Mouse (Mus musculus): ENCODE measurements around the gene Slc22a12.
A peak's percentile ranks its signal among the peaks of the same experiment; 100 is the strongest.

The Slc22a12 gene

GRCm38 (mm10) chr19:6516153-6516552 is 26.7 kb downstream of the Slc22a12 start:
- no peak for ATAC-seq (ENCODE audit: low TSS enrichment)

DNA sequence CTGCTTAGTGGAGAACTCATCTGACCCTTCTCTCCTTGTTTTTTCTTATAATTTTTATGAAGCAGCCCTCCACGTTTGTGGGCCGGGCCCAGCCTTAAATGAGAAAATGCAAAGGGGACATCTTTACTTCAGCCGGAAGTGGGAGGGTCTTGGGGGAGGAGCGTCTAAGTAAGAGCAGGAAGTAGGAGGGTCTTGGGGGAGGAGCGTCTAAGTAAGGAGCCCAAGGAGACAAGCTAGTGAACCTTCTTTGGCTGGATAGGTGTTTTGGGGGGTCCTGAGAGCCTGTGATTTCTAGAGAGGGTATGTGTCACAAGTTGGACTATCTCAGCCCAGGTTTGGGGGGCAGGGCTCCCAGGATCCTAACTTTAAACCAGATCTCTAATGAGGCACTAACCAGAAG is 27.4 kb downstream of the Slc22a12 start:
- no peak for ATAC-seq (ENCODE audit: low TSS enrichment)

DNA sequence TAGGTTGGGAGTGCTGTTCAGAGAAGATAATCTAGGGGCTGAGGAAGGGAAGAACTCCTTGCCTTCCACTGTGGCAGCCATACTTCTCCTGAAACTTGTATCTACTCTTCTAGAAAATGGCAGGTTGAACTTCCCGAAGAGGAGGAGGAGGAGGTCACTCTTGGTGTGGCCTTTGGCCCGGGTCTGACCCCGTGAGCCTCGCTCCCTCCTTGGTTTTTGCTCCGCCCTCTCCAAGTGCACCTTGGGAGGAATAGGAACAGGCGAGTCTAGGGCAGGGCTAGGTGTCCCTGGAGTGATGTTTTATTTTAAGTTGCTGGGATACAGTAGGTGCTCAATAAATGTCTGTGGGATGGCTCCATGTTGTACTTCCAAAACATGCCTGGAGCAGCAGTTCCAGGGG is 27.9 kb downstream of the Slc22a12 start:
- ATAC-seq (ENCODE audit: low TSS enrichment), result no peak

- no peak for ATAC-seq (ENCODE audit: low TSS enrichment)
These were observed 29.3 kb downstream of the Slc22a12 start for GRCm38 (mm10) chr19:6513389-6514139.

DNA sequence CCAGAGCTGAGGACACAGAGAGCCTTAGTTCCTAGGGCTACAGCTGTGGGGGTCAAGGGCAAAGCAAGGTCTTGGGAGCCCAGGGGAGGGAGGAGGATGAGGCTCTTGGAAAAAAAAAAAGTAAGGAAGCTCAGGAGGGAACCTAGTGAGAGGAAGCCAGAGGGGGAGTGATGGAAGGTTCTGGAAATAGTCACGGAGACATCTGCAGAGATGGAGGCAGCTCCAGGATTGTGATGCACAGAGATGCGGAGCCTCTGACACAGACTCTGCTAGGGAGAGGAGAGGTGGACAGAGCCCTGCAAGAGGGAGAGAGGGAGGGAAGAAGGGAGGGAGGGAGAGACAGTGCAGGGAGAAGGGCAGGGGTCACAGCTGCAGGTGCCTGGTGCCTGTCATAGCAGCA is 32.3 kb downstream of the Slc22a12 start:
- ATAC-seq (ENCODE audit: low TSS enrichment), result peak; percentile 40

DNA sequence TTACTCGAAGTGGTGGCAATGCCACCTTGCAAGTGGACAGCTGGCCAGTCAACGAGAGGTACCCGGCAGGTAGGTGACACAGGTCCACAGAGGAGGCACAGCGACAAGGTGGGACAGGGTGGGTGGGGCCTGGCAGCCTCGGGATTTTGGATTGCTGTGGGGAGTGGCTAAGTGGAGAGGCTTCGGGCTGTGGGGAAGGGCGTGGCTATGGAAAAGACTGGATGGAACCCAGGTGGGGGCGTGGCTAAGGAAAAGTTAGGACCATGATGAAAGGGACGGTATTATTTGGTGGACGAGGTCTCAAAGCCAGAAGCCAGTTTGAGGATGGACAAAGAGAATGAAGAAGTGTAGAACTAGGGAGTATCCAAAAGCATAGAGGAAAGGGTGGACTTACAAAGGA is 33.0 kb downstream of the Slc22a12 start:
- no peak for ATAC-seq (ENCODE audit: low TSS enrichment)

DNA sequence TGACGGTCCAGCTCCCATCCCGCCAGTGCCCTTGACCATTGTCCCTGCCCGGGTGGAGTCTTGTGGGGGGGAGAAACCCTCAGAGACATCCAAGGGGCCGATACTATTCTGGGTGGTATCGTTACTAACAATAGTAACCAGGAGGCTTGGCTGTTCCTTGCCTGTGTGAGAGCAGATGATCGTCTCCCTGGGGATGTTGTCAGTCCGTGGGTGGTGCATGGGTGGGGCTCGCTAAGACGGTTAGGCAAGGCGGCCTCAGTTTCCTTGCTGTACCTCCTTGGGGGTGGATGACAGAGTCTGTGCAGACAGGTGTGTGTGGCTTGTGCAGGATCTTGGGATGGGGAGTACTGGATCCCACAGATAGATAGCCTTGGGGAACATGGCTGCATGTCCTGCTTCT is 35.4 kb downstream of the Slc22a12 start:
- ATAC-seq (ENCODE audit: low TSS enrichment), result 0 out of 2 replicates have a peak, but pooled peaks have one; percentile 4

DNA sequence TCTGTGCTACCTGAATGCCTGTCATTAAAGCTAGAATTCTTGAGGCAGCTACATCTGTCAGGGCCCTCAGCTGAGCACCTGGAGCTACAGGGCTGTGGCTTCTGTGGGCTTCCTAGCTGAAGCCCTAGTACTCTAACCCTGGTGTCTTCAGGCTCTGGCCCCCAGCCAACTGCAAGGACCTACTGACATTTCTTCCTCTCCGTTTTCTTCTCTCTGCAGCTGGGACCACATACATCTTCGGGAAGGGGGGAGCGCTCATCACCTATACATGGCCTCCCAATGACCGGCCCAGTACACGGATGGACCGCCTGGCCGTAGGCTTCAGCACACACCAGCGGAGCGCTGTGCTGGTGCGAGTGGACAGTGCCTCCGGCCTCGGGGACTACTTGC is 38.2 kb downstream of the Slc22a12 start:
- no peak for ATAC-seq (ENCODE audit: low TSS enrichment)

- ATAC-seq (ENCODE audit: low TSS enrichment), result peak; percentile 32
These were observed 38.7 kb downstream of the Slc22a12 start for GRCm38 (mm10) chr19:6503926-6504655.

DNA sequence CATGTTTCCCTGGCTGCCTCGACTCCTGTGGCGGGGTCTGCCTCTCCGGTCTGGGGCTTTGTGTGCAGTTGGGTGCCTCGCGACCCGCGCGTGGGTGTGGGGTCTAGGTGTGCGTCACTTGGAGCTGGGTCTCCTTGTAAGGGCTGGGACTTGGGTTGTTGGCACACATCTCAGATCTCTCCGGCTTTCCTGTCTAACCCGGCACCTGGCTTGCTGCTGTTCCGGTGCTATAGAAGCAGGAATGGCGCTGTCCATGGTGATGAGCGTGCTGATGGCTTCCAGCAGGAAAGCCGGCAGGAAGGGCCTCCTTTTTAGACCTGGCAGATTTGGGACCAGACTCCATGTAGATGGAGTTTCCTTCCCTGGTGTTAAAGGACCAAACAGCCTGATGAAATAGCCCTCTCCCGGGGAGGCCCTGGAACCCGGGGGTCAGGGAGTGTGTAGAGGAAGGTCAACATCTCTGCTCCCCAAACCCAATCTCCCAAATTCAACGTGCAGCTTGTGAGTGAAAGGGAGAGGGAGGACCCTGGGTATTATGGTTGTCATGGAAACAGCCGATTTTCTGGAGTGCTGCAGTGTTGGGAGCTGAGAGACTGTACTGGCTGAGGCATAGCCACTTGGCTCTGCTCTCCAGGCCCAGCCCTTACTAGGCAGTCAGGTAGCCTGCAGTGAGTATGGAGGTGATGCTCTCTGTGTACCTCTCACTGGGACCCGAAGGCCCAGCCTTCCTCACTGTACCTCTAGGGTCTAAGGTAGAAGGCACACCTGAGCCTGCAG is 40.1 kb downstream of the Slc22a12 start:
- peak; percentile 28; the same call in 1 of the 2 replicates for ATAC-seq (ENCODE audit: low TSS enrichment)

DNA sequence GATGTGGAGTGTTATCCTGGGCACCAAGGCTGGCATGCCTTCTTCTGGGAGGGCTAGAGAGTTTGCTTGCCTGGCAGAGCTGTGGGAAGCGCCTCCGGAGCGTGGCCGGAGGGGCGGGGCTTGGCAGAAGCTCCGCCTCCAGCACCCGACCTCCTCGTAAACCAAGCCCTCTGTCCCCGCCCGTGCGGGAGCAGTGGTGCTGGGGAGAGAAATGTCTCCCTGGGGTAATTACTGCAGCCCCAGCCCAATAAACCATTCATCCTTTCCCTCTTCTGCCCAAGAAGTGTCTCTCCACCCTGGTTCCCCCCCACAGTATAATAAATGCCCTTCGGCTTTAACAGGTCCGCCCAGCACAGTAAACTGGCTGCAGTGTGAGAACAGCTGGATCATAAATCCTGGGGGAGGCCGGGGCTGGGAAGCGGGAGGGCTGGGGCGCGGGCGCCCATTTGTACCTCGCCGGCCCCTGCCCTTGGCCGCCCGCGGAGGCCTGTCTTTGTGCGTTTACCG is 40.7 kb downstream of the Slc22a12 start:
- ATAC-seq (ENCODE audit: low TSS enrichment), result peak; percentile 25

- no peak for ATAC-seq (ENCODE audit: low TSS enrichment)
These were observed 42.2 kb downstream of the Slc22a12 start for GRCm38 (mm10) chr19:6500636-6501025.

DNA sequence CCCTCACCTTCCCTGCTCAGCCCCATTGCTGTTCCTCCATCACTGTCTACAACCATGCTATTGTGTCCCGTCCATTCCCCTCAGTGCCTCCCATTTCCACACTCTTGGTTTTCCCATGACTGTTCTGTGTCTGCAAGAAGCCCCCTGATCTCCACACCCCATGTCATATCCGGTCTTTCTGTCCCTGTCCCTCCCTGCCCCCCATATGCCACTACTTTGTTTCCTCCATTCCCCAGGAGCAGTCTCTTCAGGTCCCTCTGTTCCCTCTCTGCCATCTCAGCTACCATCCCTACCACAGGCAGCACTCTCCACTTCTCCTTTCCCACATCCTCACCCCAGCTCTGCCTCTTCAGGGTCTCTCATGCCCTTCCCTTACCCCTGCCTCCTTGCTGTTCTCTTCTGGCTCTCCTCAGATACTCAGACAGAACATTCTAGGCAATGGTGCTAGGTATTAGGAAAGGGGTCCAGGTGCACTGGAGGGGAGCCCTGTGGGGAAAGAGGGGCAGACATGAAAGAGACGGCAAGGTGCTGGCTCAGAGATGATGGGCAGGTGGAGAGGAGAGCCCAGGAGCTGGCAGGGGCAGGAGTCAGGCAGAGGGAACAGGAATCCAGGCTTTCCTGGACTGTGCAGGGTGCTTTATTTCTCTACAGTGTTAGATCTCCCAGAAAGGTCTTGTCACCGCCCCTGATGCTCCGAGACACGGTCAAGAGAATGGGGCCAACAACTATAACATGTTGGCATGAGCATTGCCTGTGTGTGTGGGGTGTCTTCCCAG is 42.8 kb downstream of the Slc22a12 start:
- no peak for ATAC-seq (ENCODE audit: low TSS enrichment)

DNA sequence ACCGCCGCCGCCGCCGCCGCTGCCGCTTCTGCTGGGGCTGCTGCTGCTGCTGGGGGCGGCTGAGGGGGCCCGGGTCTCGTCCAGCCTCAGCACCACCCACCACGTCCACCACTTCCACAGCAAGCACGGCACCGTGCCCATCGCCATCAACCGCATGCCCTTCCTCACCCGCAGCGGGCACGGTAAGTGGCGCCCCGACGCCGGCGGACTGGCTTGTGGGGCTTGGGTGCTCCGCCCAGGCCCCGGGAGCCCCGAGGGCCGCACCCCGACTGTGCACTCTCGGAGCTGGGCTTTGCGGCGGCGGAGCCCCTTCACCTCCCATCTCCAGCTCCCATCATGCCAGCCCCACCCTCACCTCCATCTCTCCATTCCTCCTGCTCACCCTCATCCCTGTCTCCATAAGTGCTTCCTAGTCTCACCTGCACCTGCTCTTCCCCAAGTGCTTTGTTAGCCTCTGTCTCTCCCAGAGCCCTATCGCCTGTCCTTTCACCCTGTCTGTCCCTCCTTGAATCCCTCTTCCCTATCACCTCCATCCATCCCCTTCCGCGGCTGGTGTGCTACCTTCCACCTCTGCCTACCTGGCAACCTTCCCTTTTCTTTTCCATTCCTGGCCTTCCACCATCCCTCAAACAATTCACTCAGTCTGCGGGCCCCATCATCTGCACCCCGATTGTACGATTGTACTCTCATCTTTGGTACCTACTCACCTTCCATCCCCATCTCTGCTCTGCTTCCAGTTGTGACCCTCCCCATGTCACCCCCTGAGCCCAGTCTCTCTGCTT is 44.3 kb downstream of the Slc22a12 start:
- ATAC-seq (ENCODE audit: low TSS enrichment), result no peak

DNA sequence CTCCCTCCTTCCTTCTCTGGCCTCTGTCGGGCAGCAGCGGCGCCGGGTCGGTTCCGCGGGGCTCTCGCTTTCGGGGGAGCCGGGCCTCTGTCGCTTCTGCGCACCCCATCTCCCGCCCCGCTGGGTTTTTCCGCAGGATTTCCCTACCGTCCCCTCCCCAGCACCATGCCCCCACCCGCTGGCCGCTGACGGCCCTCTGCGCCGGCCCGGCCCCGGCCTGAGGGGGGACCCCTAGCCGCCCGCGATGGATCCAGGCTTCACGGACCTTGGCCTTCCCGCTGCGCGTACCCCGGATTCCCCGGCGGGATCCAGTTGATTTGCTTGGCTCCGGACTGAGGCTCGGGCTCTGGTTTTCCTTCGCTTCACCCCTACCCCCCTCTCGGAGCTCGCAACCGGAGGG is 45.0 kb downstream of the Slc22a12 start:
- ATAC-seq (ENCODE audit: low TSS enrichment), result no peak

DNA sequence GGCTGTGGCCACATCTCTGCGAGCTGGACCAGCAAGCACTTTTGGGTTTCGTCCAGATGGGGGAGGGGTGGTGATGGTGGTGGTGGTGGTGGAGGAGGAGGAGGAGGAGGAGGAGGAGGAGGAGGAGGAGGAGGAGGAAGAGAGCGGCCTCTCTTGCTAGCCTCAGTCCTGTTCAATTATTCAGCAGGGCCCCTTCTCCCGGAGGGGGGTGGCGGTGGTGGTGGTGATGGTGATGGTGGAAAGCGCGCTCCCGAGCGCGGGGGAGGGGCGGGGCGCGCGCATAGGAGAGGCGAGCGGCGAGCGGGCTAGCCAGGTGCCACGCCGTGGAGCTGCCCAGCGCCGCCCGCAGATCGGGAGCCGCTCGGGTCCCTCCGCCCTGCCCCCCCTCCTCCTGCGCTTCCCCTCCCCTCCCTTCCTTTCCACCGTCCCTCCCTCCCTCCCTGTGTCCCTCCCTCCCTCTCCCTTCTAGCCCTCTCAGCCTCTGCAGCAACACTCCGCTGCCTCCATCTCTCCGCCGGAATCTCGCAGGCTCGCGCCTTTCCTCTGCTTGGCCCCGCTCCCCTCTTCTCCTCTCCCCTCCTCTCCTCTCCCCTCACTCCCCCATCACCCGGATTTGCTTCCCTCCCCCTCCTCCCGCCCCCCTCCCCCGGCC is 45.6 kb downstream of the Slc22a12 start:
- ATAC-seq (ENCODE audit: low TSS enrichment), result no peak

DNA sequence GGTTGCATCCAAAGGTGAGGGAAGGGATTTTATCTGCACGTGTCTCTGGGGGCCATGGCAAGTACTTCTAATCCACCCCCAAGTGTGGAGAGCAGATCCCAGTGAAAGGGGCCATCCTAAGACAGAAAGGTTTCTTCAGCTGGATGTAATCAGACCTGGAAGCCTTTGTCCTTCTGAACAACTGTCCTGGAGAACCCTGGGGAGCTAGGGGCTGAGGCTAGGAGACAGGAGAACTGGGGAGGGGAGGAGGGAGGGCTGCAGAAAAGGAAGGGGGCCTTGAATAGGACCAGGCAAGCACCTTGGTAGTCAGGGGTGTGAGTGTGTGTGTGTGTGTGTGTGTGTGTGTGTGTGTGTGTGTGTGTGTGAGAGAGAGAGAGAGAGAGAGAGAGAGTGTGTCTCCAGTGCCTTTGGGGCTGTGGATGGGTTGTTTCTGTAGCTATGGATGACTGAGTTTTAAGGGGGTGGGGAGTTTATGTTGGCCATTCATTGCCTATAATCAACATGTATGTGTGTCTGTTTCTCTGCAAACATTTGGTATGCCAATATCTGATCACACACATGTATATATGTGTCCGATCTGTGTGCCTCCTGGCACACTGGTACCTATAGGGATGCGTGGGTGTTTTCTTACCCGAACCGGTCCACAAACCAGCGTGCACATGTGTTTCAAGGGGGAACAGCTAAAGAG is 46.2 kb downstream of the Slc22a12 start:
- no peak for ATAC-seq (ENCODE audit: low TSS enrichment)

DNA sequence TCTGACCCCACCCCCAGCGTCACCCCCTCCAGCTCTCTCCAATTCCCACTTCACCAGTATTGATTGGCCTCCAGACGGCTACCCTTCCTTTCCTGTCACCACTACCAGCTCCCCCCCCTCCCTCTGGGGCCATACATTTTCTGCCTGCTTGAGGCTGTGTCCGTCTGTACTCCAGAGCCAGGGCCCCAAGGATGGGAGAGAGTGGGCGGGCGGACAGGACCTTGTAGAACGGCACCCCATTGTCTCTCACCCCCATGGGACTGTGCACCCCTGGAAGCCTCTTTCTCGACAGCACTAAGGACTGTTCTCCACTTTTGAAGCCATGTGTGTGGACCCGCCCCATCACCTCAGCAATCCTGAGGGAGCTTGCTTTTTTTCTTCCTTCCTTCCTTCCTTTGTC is 47.1 kb downstream of the Slc22a12 start:
- ATAC-seq (ENCODE audit: low TSS enrichment), result no peak

DNA sequence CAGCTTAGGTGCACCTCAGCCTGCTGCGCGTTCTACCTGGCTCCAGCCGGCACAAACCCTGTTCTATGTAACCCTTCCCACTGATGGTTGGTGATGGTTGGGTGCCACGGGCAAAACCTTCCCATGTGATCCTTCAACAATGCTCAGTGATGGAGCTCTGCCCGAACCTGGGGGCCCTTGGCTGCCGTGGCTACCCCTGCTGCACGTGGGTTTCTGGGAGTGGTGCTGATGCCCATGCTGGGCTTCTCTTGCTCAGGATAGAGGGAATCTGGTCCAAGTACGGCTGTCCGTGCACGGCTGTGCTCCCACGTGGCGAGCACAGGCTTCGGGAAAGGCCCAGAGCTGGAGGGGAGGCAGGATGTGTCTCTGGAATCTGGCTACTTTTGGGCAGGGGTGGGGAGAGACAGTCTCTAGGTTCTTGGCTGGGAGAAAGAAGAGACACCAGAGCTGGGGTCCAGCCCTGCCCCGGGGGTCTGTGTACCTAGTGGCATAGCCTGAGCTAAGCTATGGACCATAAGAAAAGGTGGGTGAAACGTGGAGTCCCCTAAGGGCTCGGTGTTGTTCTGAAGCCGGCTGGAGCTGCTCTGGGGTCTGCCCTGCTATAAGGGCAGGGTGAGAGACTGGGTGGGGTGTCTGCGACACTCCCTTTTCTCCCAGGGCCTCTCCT is 48.2 kb downstream of the Slc22a12 start:
- no peak for ATAC-seq (ENCODE audit: low TSS enrichment)
